Mouse (Mus musculus) heart, embryonic 14.5 days (tissue): ENCODE results near the gene Pde5a. TPM values are rescaled to one million over a fixed set of nuclear protein-coding genes. Genes with fewer than 3 reads are reported as not detected.

Experiments used
- ATAC-seq: fragments of 200-750 bp; cut with Nextera tagmentation; 2 replicates; pipeline ENCODE4 v1.8.0; 2017; ENCODE audit warnings: low read depth, moderate TSS enrichment; ENCODE audit not compliant: insufficient number of reproducible peaks, insufficient read depth, low FRiP score
- H3K27ac ChIP-seq, 2 experiments: fragments of 200-500 bp in 1 of 2; fragments of 300-500 bp in 1 of 2; sonication (generic) in 1 of 2; replicated peaks in 1 of 2; 2 replicates each; pipeline ENCODE4 v1.5.1; 2012 to 2014; ENCODE audit warnings: low read depth in 2 of 2, low read length in 2 of 2, control low read depth in 1 of 2, mild to moderate bottlenecking in 1 of 2, mixed read lengths in 1 of 2; ENCODE audit not compliant: control insufficient read depth in 1 of 2, insufficient read depth in 1 of 2
- H3K27me3 ChIP-seq: fragments of 300-500 bp; sonication (generic); 2 replicates; pipeline ENCODE4 v1.6.1; 2014; ENCODE audit warnings: mild to moderate bottlenecking, low read length, control low read depth; ENCODE audit not compliant: control insufficient read depth, insufficient read depth
- H3K36me3 ChIP-seq: fragments of 300-500 bp; sonication (generic); 2 replicates; pipeline ENCODE4 v1.6.1; 2014; ENCODE audit warnings: mild to moderate bottlenecking, control low read depth, low read length, mixed read lengths; ENCODE audit not compliant: control insufficient read depth, insufficient read depth
- H3K4me1 ChIP-seq, 2 experiments: fragments of 200-500 bp in 1 of 2; fragments of 300-500 bp in 1 of 2; sonication (generic) in 1 of 2; 2 replicates each; pipeline ENCODE4 v1.6.1; 2012 to 2014; ENCODE audit warnings: low read length in 2 of 2, control low read depth in 1 of 2, mixed read lengths in 1 of 2; ENCODE audit not compliant: control insufficient read depth in 2 of 2, insufficient read depth in 2 of 2
- H3K4me2 ChIP-seq: fragments of 300-500 bp; sonication (generic); 2 replicates; pipeline ENCODE4 v1.6.1; 2014; ENCODE audit warnings: mild to moderate bottlenecking, low read length
- H3K4me3 ChIP-seq, 2 experiments: fragments of 200-500 bp in 1 of 2; fragments of 300-500 bp in 1 of 2; sonication (generic) in 1 of 2; 2 replicates each; pipeline ENCODE4 v1.5.1; 2012 to 2014; ENCODE audit warnings: low read length in 2 of 2, mild to moderate bottlenecking in 2 of 2, control low read depth in 1 of 2, low read depth in 1 of 2, moderate library complexity in 1 of 2; ENCODE audit not compliant: control insufficient read depth in 1 of 2, insufficient read depth in 1 of 2
- H3K9ac ChIP-seq: fragments of 300-500 bp; sonication (generic); 2 replicates; pipeline ENCODE4 v1.6.1; 2014; ENCODE audit warnings: mild to moderate bottlenecking, low read length
- H3K9me3 ChIP-seq: fragments of 300-500 bp; sonication (generic); 2 replicates; pipeline ENCODE4 v1.6.1; 2016; ENCODE audit warnings: low read length, control low read depth; ENCODE audit not compliant: control insufficient read depth
- WGBS: fragments of 180-500 bp; shearing (Covaris S2); extraction: QIAGEN DNeasy Blood & Tissue Kit; methylation state at CpG from one replicate; pipeline ENCODE4 v1.1.7; 2014; 5-methylcytosine and 5-hydroxymethylcytosine counted together
- polyA plus RNA-seq: library from polyadenylated mRNA; unstranded; fragments of >200 nt; fragmentation: Nextera tagmentation; extraction: Ambion mirVana; gene quantifications from 2 replicates; pipeline ENCODE4 v1.2.1, GENCODE M21; 2014

Gene Pde5a
- polyA plus RNA-seq, 1 experiment from 2014 or later: 4.1 TPM

GRCm38 (mm10) chr3:122800553-122801435, 72.0 kb downstream of the Pde5a start:
- Histone ChIP-seq H3K4me2 (no peak overlapping the region), H3K4me1 (no peaks in the 10 kb centered on the region), H3K27ac (no peak overlapping the region), H3K9ac (no peak overlapping the region), H3K27me3 (no peaks in the 10 kb centered on the region), H3K4me3 (no peak overlapping the region), H3K9me3 (no peaks in the 10 kb centered on the region), H3K36me3 (peaks cover 9% of the 10 kb centered on the region; the same call in 1 of the 2 replicates)
- no peak for ATAC-seq
- WGBS: 70% methylated on average over 10 of the region's 10 CpGs

- Histone ChIP-seq H3K27me3 (no peaks in the 10 kb centered on the region), H3K9ac (no peak overlapping the region), H3K4me1 (no peaks in the 10 kb centered on the region), H3K27ac (no peak overlapping the region), H3K9me3 (no peaks in the 10 kb centered on the region), H3K4me2 (no peak overlapping the region), H3K36me3 (peaks cover 9% of the 10 kb centered on the region; the same call in 1 of the 2 replicates), H3K4me3 (no peak overlapping the region)
- no peak for ATAC-seq
- 83% methylated on average over 15 of the region's 15 CpGs for WGBS
Observed at GRCm38 (mm10) chr3:122801436-122802221, 72.9 kb downstream of the Pde5a start.

DNA sequence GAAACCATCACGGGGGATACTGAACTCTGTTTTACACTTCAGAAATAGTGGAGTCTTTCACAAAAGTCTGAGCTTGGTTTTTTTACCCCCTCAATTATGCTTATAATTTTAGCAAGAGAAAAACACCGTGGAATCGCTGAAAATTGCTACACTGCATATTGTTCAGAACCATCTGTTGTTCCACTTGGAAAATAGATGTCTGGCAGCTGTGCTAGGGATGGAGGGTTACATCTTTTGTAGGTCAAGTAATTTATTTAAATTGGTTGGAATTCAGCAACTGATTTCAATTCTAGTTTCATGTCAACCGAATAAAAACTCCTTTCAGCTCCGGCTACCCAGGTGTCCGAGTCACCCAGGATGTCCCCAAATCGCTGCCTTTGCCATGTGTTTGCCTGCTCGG, 78.6 kb downstream of the Pde5a start:
- ATAC-seq: no peak
- H3K9me3 ChIP-seq: no peaks in the 10 kb centered on the region
- H3K27me3 ChIP-seq: no peaks in the 10 kb centered on the region
- H3K36me3 ChIP-seq: peaks cover 9% of the 10 kb centered on the region; the same call in 1 of the 2 replicates
- 88% methylated on average over 8 of the region's 8 CpGs for WGBS
- H3K4me3 ChIP-seq: no peak overlapping the region
- no peak overlapping the region for H3K4me2 ChIP-seq
- no peak overlapping the region for H3K9ac ChIP-seq
- H3K27ac ChIP-seq: no peak overlapping the region
- no peaks in the 10 kb centered on the region for H3K4me1 ChIP-seq

- no peaks in the 10 kb centered on the region for H3K27me3 ChIP-seq
- H3K4me3 ChIP-seq: no peak overlapping the region
- no peak overlapping the region for H3K9ac ChIP-seq
- H3K27ac ChIP-seq: no peak overlapping the region
- H3K9me3 ChIP-seq: no peaks in the 10 kb centered on the region
- H3K36me3 ChIP-seq: no peaks in the 10 kb centered on the region
- no peak for ATAC-seq
- WGBS: 76% methylated on average over 2 of the region's 2 CpGs
- H3K4me1 ChIP-seq: peaks cover 0 to 2% of the 10 kb centered on the region in 2 experiments; a peak in 1 of 4 replicates
- H3K4me2 ChIP-seq: no peak overlapping the region
Observed at GRCm38 (mm10) chr3:122810090-122810863, 81.5 kb downstream of the Pde5a start.

DNA sequence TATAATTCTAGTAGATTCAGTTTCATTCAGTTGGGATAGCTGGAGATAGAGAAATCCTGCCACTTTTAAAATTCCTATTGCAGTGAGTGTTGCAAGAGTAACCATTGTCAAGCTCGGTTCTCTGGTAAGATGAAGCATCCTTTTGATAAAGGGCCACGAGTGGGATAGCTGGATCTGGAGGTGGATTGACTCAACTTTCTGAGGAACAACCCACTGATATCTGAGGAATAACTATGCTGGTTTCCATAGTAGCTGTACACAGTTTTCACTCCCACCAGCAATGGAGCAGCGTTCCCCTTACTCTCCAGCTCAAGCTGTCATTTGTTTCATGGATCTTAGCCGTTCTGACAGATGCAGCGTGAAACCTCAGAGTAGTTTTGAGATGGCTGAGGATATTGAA, 82.2 kb downstream of the Pde5a start:
- H3K36me3 ChIP-seq: no peaks in the 10 kb centered on the region
- no peaks in the 10 kb centered on the region for H3K9me3 ChIP-seq
- no peak for ATAC-seq

GRCm38 (mm10) chr3:122814531-122814930, 85.8 kb downstream of the Pde5a start:
- WGBS: 54% methylated on average over 4 of the region's 4 CpGs
- Histone ChIP-seq H3K36me3 (no peaks in the 10 kb centered on the region), H3K27me3 (no peaks in the 10 kb centered on the region), H3K4me1 (peaks cover 2 to 5% of the 10 kb centered on the region in 2 experiments; a peak in 2 of 4 replicates), H3K9me3 (no peaks in the 10 kb centered on the region), H3K27ac (peak overlapping the region in 1 of 2 experiments; percentile 42; a peak in 1 of 4 replicates), H3K4me3 (no peak overlapping the region), H3K9ac (no peak overlapping the region), H3K4me2 (no peak overlapping the region)
- no peak; the same call in 1 of the 2 replicates for ATAC-seq

More for the DNA sequence above, 82.2 kb downstream of the Pde5a start:
- Histone ChIP-seq H3K27me3 (no peaks in the 10 kb centered on the region), H3K27ac (no peak overlapping the region), H3K4me2 (no peak overlapping the region), H3K9ac (no peak overlapping the region), H3K4me1 (peaks cover 0 to 2% of the 10 kb centered on the region in 2 experiments; a peak in 1 of 4 replicates), H3K4me3 (no peak overlapping the region)
- WGBS: 78% methylated on average over 5 of the region's 5 CpGs

DNA sequence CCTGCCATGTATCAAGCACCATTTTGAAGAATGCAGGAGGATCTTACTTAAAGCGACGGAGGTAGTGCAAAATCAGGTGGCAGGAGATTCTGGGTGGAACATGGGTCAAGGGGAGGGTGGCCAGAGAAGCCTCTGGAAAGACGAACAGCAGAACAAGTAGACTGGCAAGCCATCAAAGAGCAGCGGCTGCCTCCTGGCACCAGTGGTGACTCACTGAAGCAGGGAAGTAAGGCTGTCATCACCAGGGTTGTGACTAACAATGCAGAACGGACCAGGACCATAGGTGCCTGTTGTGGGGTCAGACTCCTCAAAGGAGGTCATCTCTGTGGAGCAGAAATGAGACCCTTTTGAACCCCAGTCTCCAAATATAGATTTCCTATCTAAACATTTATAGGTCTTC, 89.5 kb downstream of the Pde5a start:
- Histone ChIP-seq H3K36me3 (no peaks in the 10 kb centered on the region), H3K4me2 (no peak overlapping the region), H3K4me3 (no peak overlapping the region), H3K27me3 (no peaks in the 10 kb centered on the region), H3K4me1 (peaks cover 2 to 5% of the 10 kb centered on the region in 2 experiments; a peak in 2 of 4 replicates), H3K9me3 (no peaks in the 10 kb centered on the region), H3K9ac (no peak overlapping the region), H3K27ac (no peak overlapping the region)
- no peak for ATAC-seq
- 37% methylated on average over 5 of the region's 5 CpGs for WGBS
